Mouse (Mus musculus) liver, postnatal 0 days (tissue): Measurements from ENCODE around the gene Rrn3.

Source experiments
- CTCF ChIP-seq: sonication (generic); IDR thresholded peaks from 2 replicates; pipeline ENCODE4 v1.5.1; 2016; ENCODE audit warnings: antibody characterized with exemption, low read depth
- EP300 ChIP-seq: IDR thresholded peaks from 2 replicates; pipeline ENCODE4 v1.6.1; 2016; ENCODE audit warnings: antibody characterized with exemption, low read depth, mild to moderate bottlenecking

- TF ChIP-seq EP300, result no peak
- TF ChIP-seq CTCF, result no peak
These were observed 16.0 kb upstream of the Rrn3 start for GRCm38 (mm10) chr16:13764519-13764918.
